Mouse (Mus musculus) myocyte (in vitro differentiated cells): ENCODE data around the gene Fcho2. TPM values are rescaled to one million over a fixed set of nuclear protein-coding genes. Genes with fewer than 3 reads are reported as not detected.

Experiments used
- H3K27me3 ChIP-seq: one replicate; pipeline ENCODE4 v1.6.1; 2011; ENCODE audit not compliant: control insufficient read depth, insufficient read depth, insufficient read length
- H3K36me3 ChIP-seq: one replicate; pipeline ENCODE4 v1.6.1; 2011; ENCODE audit not compliant: control insufficient read depth, insufficient read depth
- H3K4me2 ChIP-seq: one replicate; pipeline ENCODE4 v1.6.1; 2011; ENCODE audit warnings: low read depth, control low read depth
- H3K4me3 ChIP-seq: one replicate; pipeline ENCODE4 v1.5.1; 2011; ENCODE audit warnings: mild to moderate bottlenecking, control low read depth, moderate library complexity
- H3K79me2 ChIP-seq: one replicate; pipeline ENCODE4 v1.6.1; 2011; ENCODE audit not compliant: control insufficient read depth, insufficient read depth
- H3ac ChIP-seq: one replicate; pipeline ENCODE4 v1.6.1; 2011; ENCODE audit not compliant: control insufficient read depth, insufficient read length
- CEBPB ChIP-seq: IDR thresholded peaks from 2 replicates; pipeline ENCODE4 v1.6.1; 2011; ENCODE audit warnings: mild to moderate bottlenecking, moderate library complexity; ENCODE audit not compliant: poor library complexity, insufficient read depth, severe bottlenecking
- E2F4 ChIP-seq: IDR thresholded peaks from one replicate; pipeline ENCODE4 v1.6.1; 2011; ENCODE audit warnings: mild to moderate bottlenecking, control low read depth, moderate library complexity; ENCODE audit not compliant: insufficient read depth
- MAX ChIP-seq: IDR thresholded peaks from one replicate; pipeline ENCODE4 v1.6.1; 2011; ENCODE audit warnings: low read depth, mild to moderate bottlenecking, control low read depth
- MYOD1 ChIP-seq, 3 experiments: IDR thresholded peaks; one replicate each; pipeline ENCODE4 v1.6.1; 2011; ENCODE audit warnings: control low read depth in 2 of 3, low read depth in 2 of 3, mild to moderate bottlenecking in 2 of 3, moderate library complexity in 1 of 3; ENCODE audit not compliant: insufficient read length in 2 of 3, control insufficient read depth in 1 of 3
- MYOG ChIP-seq, 3 experiments: IDR thresholded peaks; one replicate each; pipeline ENCODE4 v1.6.1; 2011; ENCODE audit warnings: control low read depth in 2 of 3, low read depth in 2 of 3, mild to moderate bottlenecking in 2 of 3; ENCODE audit not compliant: insufficient read length in 2 of 3, control insufficient read depth in 1 of 3, insufficient read depth in 1 of 3
- POLR2A ChIP-seq: IDR thresholded peaks from one replicate; pipeline ENCODE4 v1.6.1; 2011; ENCODE audit warnings: low read depth, mild to moderate bottlenecking, control low read depth, moderate library complexity; ENCODE audit not compliant: insufficient read length
- POLR2AphosphoS2 ChIP-seq: IDR thresholded peaks from one replicate; pipeline ENCODE4 v1.6.1; 2011; ENCODE audit warnings: low read depth, control low read depth; ENCODE audit not compliant: insufficient read length
- REST ChIP-seq: IDR thresholded peaks from one replicate; pipeline ENCODE4 v1.6.1; 2011; ENCODE audit warnings: mild to moderate bottlenecking, control low read depth, moderate library complexity; ENCODE audit not compliant: insufficient read depth, insufficient read length
- SRF ChIP-seq: IDR thresholded peaks from one replicate; pipeline ENCODE4 v1.6.1; 2011; ENCODE audit warnings: low read depth; ENCODE audit not compliant: control insufficient read depth, insufficient read length
- TCF12 ChIP-seq: IDR thresholded peaks from one replicate; pipeline ENCODE4 v1.6.1; 2011; ENCODE audit warnings: mild to moderate bottlenecking, control low read depth; ENCODE audit not compliant: poor library complexity, insufficient read depth, severe bottlenecking
- TCF3 ChIP-seq: IDR thresholded peaks from one replicate; pipeline ENCODE4 v1.6.1; 2011; ENCODE audit warnings: low read depth, control low read depth; ENCODE audit not compliant: insufficient read length
- USF1 ChIP-seq: IDR thresholded peaks from one replicate; pipeline ENCODE4 v1.6.1; 2011; ENCODE audit warnings: low read depth, mild to moderate bottlenecking, control low read depth, moderate library complexity
- polyA plus RNA-seq: library from polyadenylated mRNA; unstranded; fragments of >200 nt; fragmentation: generic; extraction: Trizol; gene quantifications from one replicate; pipeline ENCODE4 v1.2.1, GENCODE M21; 2012; ENCODE audit warnings: missing spikeins

The Fcho2 gene
- polyA plus RNA-seq, 1 experiment: 3.9 TPM

GRCm38 (mm10) chr13:98705501-98705900, 109.7 kb downstream of the Fcho2 start:
- H3K4me3 ChIP-seq: no peak overlapping the region
- no peaks in the 10 kb centered on the region for H3K27me3 ChIP-seq
- no peak overlapping the region for H3ac ChIP-seq
- no peaks in the 10 kb centered on the region for H3K79me2 ChIP-seq
- no peaks in the 10 kb centered on the region for H3K36me3 ChIP-seq
- no peak for TF ChIP-seq SRF
- TF ChIP-seq MYOD1 (IDR thresholded peaks at IDR 0.05; ENCODE audit: control insufficient read depth in 1 of 3, insufficient read length in 2 of 3, low read depth in 2 of 3): no peak
- TF ChIP-seq POLR2A: no peak
- no peak for TF ChIP-seq CEBPB
- no peak overlapping the region for H3K4me2 ChIP-seq

GRCm38 (mm10) chr13:98703786-98704185, 111.5 kb downstream of the Fcho2 start:
- H3K4me3 ChIP-seq: no peak overlapping the region
- no peaks in the 10 kb centered on the region for H3K36me3 ChIP-seq
- TF ChIP-seq MYOG (IDR thresholded peaks at IDR 0.05; ENCODE audit: control insufficient read depth in 1 of 3, insufficient read depth in 1 of 3, insufficient read length in 2 of 3, low read depth in 2 of 3) (no peak), POLR2A (no peak), CEBPB (no peak), TCF12 (no peak), SRF (no peak), USF1 (no peak), MYOD1 (IDR thresholded peaks at IDR 0.05; ENCODE audit: control insufficient read depth in 1 of 3, insufficient read length in 2 of 3, low read depth in 2 of 3) (no peak)
- H3K79me2 ChIP-seq: no peaks in the 10 kb centered on the region
- no peak overlapping the region for H3ac ChIP-seq
- no peak overlapping the region for H3K4me2 ChIP-seq
- no peaks in the 10 kb centered on the region for H3K27me3 ChIP-seq

- H3K36me3 ChIP-seq: no peaks in the 10 kb centered on the region
- no peak overlapping the region for H3K4me3 ChIP-seq
- no peaks in the 10 kb centered on the region for H3K79me2 ChIP-seq
- H3K4me2 ChIP-seq: no peak overlapping the region
- no peak overlapping the region for H3ac ChIP-seq
- TF ChIP-seq USF1: no peak
- TF ChIP-seq MAX: no peak
- TF ChIP-seq MYOG (IDR thresholded peaks at IDR 0.05; ENCODE audit: control insufficient read depth in 1 of 3, insufficient read depth in 1 of 3, insufficient read length in 2 of 3, low read depth in 2 of 3): no peak
- no peak for TF ChIP-seq POLR2A
- TF ChIP-seq MYOD1 (IDR thresholded peaks at IDR 0.05; ENCODE audit: control insufficient read depth in 1 of 3, insufficient read length in 2 of 3, low read depth in 2 of 3): no peak
- no peaks in the 10 kb centered on the region for H3K27me3 ChIP-seq
Observed at GRCm38 (mm10) chr13:98702361-98702760, 112.9 kb downstream of the Fcho2 start.

- H3K4me2 ChIP-seq: no peak overlapping the region
- TF ChIP-seq E2F4: no peak
- no peak for TF ChIP-seq POLR2AphosphoS2
- no peaks in the 10 kb centered on the region for H3K27me3 ChIP-seq
- no peak overlapping the region for H3ac ChIP-seq
- no peaks in the 10 kb centered on the region for H3K36me3 ChIP-seq
- H3K79me2 ChIP-seq: no peaks in the 10 kb centered on the region
- no peak overlapping the region for H3K4me3 ChIP-seq
Observed at GRCm38 (mm10) chr13:98701309-98701675, 114.0 kb downstream of the Fcho2 start.

GRCm38 (mm10) chr13:98700661-98701308, 114.5 kb downstream of the Fcho2 start:
- no peak overlapping the region for H3K4me3 ChIP-seq
- no peaks in the 10 kb centered on the region for H3K27me3 ChIP-seq
- H3ac ChIP-seq: no peak overlapping the region
- TF ChIP-seq POLR2A: no peak
- H3K4me2 ChIP-seq: no peak overlapping the region
- no peaks in the 10 kb centered on the region for H3K36me3 ChIP-seq
- no peaks in the 10 kb centered on the region for H3K79me2 ChIP-seq

GRCm38 (mm10) chr13:98699982-98700540, 115.2 kb downstream of the Fcho2 start:
- no peak overlapping the region for H3K4me3 ChIP-seq
- no peaks in the 10 kb centered on the region for H3K36me3 ChIP-seq
- H3K4me2 ChIP-seq: no peak overlapping the region
- H3K79me2 ChIP-seq: no peaks in the 10 kb centered on the region
- no peak overlapping the region for H3ac ChIP-seq
- no peaks in the 10 kb centered on the region for H3K27me3 ChIP-seq
- TF ChIP-seq MAX: no peak
- TF ChIP-seq POLR2A: no peak
- TF ChIP-seq REST: no peak
- TF ChIP-seq TCF3: no peak
- TF ChIP-seq MYOD1 (IDR thresholded peaks at IDR 0.05; ENCODE audit: control insufficient read depth in 1 of 3, insufficient read length in 2 of 3, low read depth in 2 of 3): no peak
- no peak for TF ChIP-seq E2F4
- no peak for TF ChIP-seq SRF
- TF ChIP-seq MYOG (IDR thresholded peaks at IDR 0.05; ENCODE audit: control insufficient read depth in 1 of 3, insufficient read depth in 1 of 3, insufficient read length in 2 of 3, low read depth in 2 of 3): no peak
- no peak for TF ChIP-seq USF1
- no peak for TF ChIP-seq POLR2AphosphoS2
- no peak for TF ChIP-seq CEBPB
